Mouse (Mus musculus) MEL (cell line): ENCODE data around the gene Adprh.

Source experiments
- CTCF ChIP-seq, 3 experiments: IDR thresholded peaks in 2 of 3; conservative IDR thresholded peaks in 1 of 3; 2 replicates each; pipeline ENCODE4 v1.5.1; 2011 to 2012; ENCODE audit warnings: low read length in 3 of 3, low read depth in 2 of 3, mild to moderate bottlenecking in 2 of 3, improper control_type of control experiment in 1 of 3, inconsistent platforms in 1 of 3, mixed read lengths in 1 of 3, moderate library complexity in 1 of 3; ENCODE audit not compliant: control insufficient read depth in 1 of 3, insufficient read depth in 1 of 3, poor library complexity in 1 of 3, severe bottlenecking in 1 of 3
- EP300 ChIP-seq, 2 experiments: IDR thresholded peaks; 2 replicates each; pipeline ENCODE4 v1.6.1; 2011; ENCODE audit warnings: improper control_type of control experiment in 2 of 2, low read length in 2 of 2, low read depth in 1 of 2, mild to moderate bottlenecking in 1 of 2
- GATA1 ChIP-seq: IDR thresholded peaks from 2 replicates; pipeline ENCODE4 v1.6.1; 2011; ENCODE audit warnings: low read depth, low read length, improper control_type of control experiment
- POLR2A ChIP-seq, 2 experiments: IDR thresholded peaks; 2 replicates each; pipeline ENCODE4 v1.6.1; 2011 to 2012; ENCODE audit warnings: low read length in 2 of 2, mild to moderate bottlenecking in 2 of 2, control low read depth in 1 of 2, improper control_type of control experiment in 1 of 2, low read depth in 1 of 2, moderate library complexity in 1 of 2; ENCODE audit not compliant: control insufficient read depth in 1 of 2, insufficient read depth in 1 of 2, poor library complexity in 1 of 2

GRCm38 (mm10) chr16:38408416-38408815 is 44.1 kb downstream of the Adprh start:
- TF ChIP-seq GATA1 (no peak), CTCF (IDR thresholded peaks at IDR 0.05 in 2 of 3, conservative IDR thresholded peaks at IDR 0.05 in 1 of 3; ENCODE audit: control insufficient read depth in 1 of 3, insufficient read depth in 1 of 3, low read depth in 2 of 3, low read length in 3 of 3, poor library complexity in 1 of 3, severe bottlenecking in 1 of 3) (no peak), EP300 (IDR thresholded peaks at IDR 0.05; ENCODE audit: low read depth in 1 of 2, low read length in 2 of 2) (no peak), POLR2A (IDR thresholded peaks at IDR 0.05; ENCODE audit: control insufficient read depth in 1 of 2, insufficient read depth in 1 of 2, low read depth in 1 of 2, low read length in 2 of 2, poor library complexity in 1 of 2) (no peak)
